Mouse (Mus musculus) skeletal muscle tissue, adult 2 months (tissue): ENCODE data around the gene Sema3b.

ENCODE experiments used
- DNase-seq: peaks from one replicate; pipeline ENCODE4 v3.0.0-alpha.2; 2012; ENCODE audit warnings: low read depth, low spot score

Sema3b gene

GRCm38 (mm10) chr9:107633091-107633660 is 24.1 kb upstream of the Sema3b start:
- peak; percentile 72 for DNase-seq

GRCm38 (mm10) chr9:107632478-107632877 is 23.4 kb upstream of the Sema3b start:
- DNase-seq, result no peak

GRCm38 (mm10) chr9:107631861-107632260 is 22.8 kb upstream of the Sema3b start:
- no peak for DNase-seq

GRCm38 (mm10) chr9:107631311-107631826 is 22.3 kb upstream of the Sema3b start:
- DNase-seq, result no peak

- DNase-seq, result no peak
Observed at GRCm38 (mm10) chr9:107630576-107630975, 21.5 kb upstream of the Sema3b start.

GRCm38 (mm10) chr9:107629901-107630425 is 20.9 kb upstream of the Sema3b start:
- DNase-seq, result no peak

- no peak for DNase-seq
Observed at GRCm38 (mm10) chr9:107629411-107629730, 20.3 kb upstream of the Sema3b start.

- no peak for DNase-seq
Observed at GRCm38 (mm10) chr9:107628721-107629410, 19.8 kb upstream of the Sema3b start.

GRCm38 (mm10) chr9:107627387-107628255 is 18.6 kb upstream of the Sema3b start:
- DNase-seq, result no peak

GRCm38 (mm10) chr9:107626844-107627277 is 17.8 kb upstream of the Sema3b start:
- no peak for DNase-seq

- no peak for DNase-seq
Observed at GRCm38 (mm10) chr9:107626158-107626843, 17.3 kb upstream of the Sema3b start.

- DNase-seq, result no peak
Observed at GRCm38 (mm10) chr9:107625351-107626128, 16.5 kb upstream of the Sema3b start.

GRCm38 (mm10) chr9:107624951-107625350 is 15.9 kb upstream of the Sema3b start:
- DNase-seq, result no peak

GRCm38 (mm10) chr9:107624539-107624938 is 15.5 kb upstream of the Sema3b start:
- no peak for DNase-seq

GRCm38 (mm10) chr9:107620954-107621353 is 11.9 kb upstream of the Sema3b start:
- DNase-seq, result no peak

GRCm38 (mm10) chr9:107619546-107619879 is 10.5 kb upstream of the Sema3b start:
- DNase-seq, result no peak

GRCm38 (mm10) chr9:107618778-107619545 is 9.9 kb upstream of the Sema3b start:
- no peak for DNase-seq

- no peak for DNase-seq
Observed at GRCm38 (mm10) chr9:107618098-107618497, 9.1 kb upstream of the Sema3b start.

GRCm38 (mm10) chr9:107617461-107617860 is 8.4 kb upstream of the Sema3b start:
- DNase-seq, result no peak

- no peak for DNase-seq
Observed at GRCm38 (mm10) chr9:107615035-107615434, 6.0 kb upstream of the Sema3b start.
